Mouse (Mus musculus) ES-Bruce4 (cell line): Measurements from ENCODE around the gene Zdhhc1.

ENCODE experiments used
- CTCF ChIP-seq: IDR thresholded peaks from one replicate; pipeline ENCODE4 v1.8.1; 2011; ENCODE audit warnings: low read depth, low read length
- EP300 ChIP-seq: IDR thresholded peaks from 2 replicates; pipeline ENCODE4 v1.6.1; 2011; ENCODE audit warnings: low read depth, low read length; ENCODE audit not compliant: insufficient read depth
- POLR2A ChIP-seq: IDR thresholded peaks from one replicate; pipeline ENCODE4 v1.8.1; 2011; ENCODE audit warnings: low read length; ENCODE audit not compliant: insufficient read depth

- TF ChIP-seq CTCF: no peak
- no peak for TF ChIP-seq POLR2A
- TF ChIP-seq EP300: no peak
These were observed 48.1 kb downstream of the Zdhhc1 start for GRCm38 (mm10) chr8:105448596-105448995.
